Mouse (Mus musculus) embryo, embryonic 10.5 days (tissue): ENCODE results near the gene Esyt2.
A peak's percentile ranks its signal among the peaks of the same experiment; 100 is the strongest.

Source experiments
- DNase-seq: peaks from one replicate; pipeline ENCODE4 v3.0.0-alpha.2; 2015; ENCODE audit warnings: low spot score

The Esyt2 gene

DNA sequence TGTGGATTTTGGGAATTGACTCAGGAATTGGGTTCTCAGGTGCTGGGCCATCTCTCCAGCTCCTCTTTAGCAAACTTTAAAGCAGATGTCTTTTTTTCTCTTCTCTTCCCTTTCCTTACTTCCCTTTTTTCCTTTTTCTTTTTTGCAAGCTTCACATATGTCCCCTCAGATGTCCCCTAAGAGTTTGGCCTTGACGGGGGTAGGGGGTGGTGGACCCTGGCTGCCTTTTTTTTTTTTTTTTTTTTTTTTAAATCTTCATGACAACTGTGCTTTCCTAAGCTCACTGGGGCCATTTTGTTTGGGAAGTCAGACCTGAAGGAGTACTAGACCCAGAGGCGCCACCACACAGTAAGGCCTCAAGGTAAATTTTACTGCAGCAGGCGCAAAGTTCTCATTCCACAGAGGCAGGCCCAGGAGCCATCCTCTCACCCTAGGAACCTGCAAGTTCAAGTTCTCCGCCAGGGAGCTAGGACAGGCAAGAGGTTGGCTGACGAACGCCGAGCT lies 795 bp upstream of the Esyt2 start:
- no peak for DNase-seq

DNA sequence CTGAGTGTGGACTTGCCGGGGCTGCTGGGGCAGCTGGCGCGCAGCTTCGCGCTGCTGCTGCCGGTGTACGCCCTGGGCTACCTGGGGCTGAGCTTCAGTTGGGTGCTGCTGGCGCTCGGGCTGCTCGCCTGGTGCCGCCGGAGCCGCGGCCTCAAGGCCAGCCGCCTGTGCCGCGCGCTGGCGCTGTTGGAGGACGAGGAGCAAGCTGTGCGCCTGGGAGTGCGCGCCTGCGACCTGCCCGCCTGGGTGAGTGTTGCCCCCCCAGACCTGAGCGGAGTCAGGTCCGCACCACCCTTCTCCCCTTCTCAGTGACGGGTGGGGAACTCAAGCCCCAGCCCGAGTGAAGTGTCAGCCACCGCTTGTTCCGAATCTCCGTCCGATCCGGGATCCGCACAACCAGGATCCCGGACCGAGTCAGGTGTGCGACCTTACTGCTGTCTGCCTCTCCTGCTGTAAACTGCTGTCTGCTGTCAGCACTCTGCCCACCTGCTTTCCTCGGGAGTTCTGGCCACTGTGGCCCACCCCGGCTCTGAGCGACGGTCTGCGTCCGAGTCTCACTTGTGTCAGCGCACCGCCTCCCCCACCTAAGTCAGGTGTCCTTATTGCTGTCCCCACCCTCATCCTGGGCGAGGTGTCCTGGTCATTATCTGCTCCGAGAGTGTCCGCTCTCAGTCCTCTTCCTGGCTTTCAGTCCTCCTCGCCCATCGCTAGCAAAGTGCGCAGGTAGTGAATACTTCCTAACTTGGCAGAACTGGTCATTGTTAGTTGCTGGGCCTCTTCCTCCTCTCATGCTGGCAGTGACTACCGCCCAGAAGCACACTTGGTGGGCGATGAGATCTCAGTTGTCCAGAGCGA lies 658 bp downstream of the Esyt2 start:
- DNase-seq: peak; percentile 36

DNA sequence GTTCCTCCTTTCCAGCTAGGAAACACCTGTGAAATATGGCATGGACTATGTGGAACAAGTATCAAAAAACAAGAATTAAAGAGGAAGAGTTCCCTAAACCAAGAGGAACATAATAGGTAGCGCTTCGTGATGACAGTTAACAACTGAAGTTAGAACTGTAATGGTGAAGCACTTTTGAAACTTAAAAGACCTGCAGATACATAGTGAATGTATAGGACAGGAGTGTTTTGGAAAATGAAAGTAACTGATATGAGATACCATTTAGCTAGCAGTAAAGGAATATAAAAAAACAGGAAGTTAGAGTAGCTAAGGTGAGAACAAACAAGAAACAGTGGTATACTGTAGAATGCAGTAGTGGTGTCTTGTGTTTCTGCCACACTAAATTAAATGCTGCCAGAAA lies 1.9 kb downstream of the Esyt2 start:
- no peak for DNase-seq

DNA sequence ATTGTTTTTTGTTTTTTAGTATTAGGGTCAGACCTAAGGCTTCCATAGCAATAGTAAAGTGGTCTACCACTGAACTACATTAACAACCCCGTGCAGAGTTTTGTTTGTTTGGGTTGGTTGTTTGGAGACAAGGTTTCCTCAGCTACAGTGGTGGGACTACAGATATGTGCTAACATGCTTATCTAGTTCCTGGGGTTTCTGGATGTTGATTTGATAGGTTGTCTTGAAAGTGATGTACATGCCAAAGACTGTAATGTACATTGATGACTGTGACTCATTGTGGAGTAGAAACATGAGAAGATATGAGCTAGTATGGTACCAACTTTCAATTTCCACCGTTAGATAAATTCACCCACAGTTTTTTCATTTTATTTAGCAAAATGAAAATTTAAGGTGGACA lies 2.5 kb downstream of the Esyt2 start:
- DNase-seq: no peak

DNA sequence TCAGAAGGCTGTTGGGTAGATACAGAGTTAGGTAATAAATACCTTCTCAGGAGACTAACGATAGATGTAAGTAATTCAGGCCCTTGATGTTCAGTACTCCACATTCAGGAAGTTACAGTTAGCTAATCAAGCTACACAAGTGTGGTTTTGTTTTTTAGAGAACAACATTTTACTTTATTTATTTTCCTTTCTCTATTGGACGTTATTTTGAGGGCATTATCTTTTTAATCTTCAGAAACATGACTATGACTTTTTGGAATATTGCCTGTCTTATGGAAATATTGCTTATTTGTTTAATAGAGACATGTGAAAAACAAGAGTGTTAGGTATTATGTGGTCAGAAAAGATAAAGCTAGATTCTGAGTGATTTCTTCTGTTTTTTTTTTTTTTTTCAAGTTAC lies 12.2 kb downstream of the Esyt2 start:
- no peak for DNase-seq

DNA sequence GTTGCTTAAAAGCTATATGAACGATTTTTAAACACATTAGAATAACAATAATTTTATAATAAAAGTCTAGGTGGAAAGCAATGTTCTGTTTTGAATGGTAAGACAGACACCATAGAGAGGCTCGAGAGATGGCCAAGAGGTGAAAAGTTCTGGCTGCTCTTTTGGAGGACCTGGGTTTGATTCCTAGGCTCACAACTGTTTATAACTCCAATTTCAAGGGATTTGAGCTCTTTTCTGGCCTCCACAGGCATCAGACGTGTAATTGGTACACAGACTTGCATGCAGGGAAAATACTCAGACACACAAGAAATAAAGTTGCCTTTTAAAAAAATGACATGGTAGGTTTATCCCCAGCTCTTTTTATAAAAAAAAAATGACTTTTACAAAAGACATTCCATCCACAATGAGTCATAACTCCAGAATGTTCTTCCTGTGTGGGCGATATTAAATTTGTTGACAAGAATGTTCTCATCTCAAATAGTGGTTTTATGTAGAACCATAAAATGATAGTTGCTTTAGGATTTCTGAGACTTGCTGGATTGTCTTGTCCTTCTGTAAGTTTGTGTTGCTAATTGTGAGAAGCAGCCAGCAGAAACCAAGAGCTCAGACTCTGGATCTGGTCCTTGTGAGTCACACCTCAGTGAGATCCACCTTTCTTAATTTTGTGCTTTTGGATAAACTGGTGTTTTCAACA lies 12.8 kb downstream of the Esyt2 start:
- DNase-seq: no peak

DNA sequence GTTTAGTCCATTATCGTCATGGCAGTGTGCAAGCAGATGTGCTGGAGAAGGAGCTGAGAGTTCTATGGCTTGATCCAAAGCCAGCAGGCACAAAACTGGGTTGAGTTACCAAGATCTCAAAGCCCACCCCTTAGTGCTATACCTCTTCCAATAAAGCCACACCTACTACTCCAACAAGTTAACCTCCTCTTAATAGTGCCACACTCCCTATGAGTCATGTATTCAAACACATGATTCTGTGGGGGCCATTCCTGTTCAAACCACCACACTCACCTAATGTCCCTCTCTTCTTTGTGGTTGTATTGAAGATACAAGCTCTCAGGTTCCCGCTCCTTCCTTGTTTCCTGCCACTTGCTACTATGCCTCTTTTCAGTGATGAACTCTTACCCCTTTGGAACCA lies 18.9 kb downstream of the Esyt2 start:
- no peak for DNase-seq

DNA sequence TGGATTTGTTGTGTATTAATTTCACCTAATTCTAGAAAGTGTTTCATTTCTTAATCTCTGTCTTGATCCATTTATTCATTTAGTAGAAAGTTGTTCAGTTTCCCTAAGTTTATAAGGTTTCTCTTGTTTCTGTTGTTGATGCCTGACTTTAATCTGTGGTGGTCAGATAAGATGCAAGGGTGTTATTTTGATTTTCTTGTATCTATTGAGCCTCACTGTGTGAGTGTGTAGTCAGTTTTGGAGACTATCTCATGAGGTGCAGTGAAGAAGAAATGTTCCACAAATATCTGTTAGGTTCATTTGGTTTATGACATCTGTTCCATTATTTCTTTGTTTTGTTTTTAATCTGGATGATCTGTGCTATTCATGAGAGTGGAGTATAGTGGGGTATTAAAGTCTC lies 21.2 kb downstream of the Esyt2 start:
- no peak for DNase-seq

DNA sequence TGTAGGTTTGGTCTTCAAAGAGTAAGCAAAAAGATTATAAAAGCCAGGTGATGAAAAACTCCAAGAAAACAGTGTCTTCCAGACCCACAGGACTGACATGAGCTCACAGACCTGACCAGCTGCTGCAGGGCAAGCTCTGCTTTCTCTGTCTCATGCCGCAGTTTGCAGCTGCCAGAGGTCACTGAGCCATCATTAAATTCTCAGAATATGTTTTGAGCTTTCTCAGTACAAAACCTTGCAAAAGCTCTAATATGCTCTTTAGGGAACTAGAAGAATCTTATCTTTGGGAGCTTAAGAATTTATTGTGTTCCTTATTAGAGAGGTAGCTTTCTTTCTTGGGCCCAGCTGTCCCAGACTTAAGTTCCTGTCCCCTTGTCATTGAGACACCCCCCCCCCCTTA lies 25.0 kb downstream of the Esyt2 start:
- DNase-seq: no peak

DNA sequence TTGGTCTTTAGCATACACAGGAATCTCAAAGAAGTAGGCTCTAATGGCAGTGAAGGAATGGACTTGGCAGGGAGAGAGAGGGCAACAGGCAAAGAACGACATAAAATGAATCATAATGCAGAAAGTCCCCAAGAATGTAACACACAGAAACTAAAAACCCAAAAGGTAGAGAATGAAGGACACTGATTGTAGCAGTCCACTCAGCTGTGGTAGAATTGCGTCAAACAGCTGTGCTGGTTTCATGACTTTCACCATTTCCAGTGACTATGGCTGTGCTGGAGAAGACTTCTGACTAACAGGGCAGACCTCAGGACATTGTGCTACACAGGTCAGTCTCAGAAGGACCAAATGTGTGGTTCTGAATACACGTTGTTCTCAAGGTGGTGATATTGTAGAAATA lies 26.9 kb downstream of the Esyt2 start:
- DNase-seq: no peak

DNA sequence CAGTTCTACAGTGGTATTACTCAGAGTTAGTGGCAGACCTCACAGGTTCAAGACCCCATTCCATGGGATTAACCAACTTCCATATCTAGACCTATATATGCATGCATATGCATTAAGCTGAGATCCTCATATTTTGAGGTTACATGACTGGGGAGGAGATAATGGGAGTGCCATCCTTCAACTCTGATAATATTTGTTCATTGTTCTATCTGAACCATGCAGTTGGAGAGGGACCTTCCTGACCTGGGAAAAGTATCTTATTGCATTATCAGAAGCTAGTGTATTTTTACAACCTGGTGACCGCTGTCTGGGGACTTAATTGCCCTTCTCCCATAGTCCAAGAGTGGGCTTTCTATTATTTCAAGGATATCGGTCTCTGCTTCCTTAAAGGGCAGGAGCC lies 27.6 kb downstream of the Esyt2 start:
- no peak for DNase-seq

DNA sequence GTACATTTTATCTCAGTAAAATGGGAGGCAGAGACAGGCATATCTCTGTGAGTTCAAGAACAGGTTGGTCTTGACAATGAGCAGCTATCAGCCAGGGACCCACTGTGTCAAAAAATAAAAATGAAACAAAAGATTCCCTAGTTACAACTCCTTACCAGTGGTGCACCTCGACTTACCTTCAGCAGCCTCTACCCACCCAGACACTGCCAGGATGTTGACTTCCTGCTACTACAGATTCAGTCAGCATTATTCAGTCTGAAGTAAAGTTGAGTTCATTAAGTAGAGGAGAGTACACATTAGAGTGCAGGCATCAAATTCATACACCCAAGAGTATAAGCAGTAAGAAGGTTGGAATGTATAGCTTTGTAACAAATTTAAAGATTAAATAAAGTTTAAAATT lies 32.8 kb downstream of the Esyt2 start:
- no peak for DNase-seq

DNA sequence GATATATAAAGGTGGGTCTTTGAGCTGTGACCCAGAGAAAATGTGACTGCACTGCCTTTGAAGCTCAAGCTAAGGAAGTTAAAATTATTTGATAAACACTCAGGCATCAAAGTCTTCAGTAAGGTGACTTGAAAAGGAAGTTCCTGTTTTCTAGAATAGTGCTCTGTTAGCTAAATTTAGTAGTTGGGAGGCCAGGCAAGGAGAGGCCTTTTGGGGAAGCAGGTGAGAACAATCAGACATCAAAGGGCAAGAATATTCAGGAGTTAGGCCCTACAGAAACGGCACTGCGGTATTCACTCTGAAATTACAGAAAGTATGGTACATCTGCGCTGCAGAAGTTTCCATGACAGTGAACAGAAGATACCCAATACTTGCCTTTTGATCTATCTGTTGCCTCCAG lies 34.5 kb downstream of the Esyt2 start:
- no peak for DNase-seq

DNA sequence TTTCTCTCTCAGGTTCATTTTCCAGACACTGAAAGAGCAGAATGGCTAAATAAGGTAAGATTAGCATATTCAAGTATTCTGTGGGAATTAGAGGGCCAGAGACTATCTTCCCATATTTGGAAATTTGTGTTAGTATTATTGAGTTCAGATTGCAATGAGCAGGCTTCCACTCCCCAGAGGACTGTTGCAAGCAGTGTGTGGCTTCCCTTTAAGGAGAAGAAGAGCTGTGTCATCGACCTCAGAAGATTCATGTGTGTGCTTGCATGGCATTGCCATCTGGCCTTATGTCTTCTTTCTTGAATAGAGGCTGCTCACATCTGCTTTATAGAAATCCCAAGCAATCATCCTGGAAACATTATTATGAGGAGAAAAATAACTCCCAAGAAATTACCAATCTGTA lies 36.8 kb downstream of the Esyt2 start:
- no peak for DNase-seq

DNA sequence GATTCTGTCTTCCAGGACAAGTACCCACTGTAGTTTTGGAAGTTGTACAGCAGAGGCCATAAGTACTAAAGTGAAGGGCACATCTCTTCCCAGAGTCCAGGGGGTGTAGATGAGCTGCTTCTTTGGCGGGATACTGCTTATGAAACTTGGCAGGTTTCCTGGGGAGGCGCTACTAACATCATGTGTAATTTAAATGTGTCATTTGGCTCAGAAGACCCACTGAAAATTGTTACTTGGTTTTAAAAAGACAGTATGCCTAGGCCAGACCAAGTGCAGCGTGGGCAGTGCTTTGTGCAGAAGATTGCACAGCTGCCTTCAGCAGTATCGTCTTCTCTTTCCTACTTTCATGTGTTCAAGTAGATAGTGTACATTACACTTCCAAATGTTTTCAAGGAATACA lies 44.5 kb downstream of the Esyt2 start:
- DNase-seq: no peak

DNA sequence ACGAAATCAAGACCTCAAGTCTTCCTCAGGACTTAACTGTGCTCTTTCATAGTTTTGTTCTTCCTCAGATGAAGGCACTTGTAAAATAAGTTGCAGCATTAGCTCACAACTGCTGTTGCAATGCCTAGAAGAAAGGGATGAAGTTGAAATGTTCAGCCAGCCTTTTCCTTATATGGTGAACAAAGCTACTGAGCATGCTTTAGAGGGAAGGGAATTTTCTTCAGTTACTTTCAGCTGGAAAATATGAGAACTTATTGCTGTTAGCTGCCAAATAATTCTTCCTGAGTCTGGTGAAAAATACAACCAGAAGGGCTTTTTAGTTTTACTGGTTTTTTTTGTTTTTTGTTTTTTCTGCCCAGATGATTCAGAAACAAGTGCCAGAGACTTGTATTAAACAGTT lies 45.2 kb downstream of the Esyt2 start:
- no peak for DNase-seq

DNA sequence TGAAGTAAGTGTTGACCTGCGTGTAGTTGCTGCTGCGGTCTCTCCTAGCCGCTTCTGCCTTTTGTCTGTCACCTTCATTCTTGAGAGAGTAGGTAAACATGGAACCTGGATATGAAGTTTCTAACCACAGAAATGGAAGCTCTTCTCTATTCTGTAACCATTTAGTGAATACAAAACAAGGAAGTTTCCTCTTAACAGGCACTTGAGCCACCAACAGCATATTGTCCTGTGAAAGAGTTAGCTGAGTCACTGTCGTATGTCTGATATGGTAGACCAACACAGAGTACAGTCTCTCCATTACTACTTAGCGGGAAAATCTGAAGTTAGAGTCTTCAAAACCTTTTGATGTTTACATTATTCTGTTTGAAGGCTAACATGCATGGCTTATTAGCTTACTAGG lies 53.3 kb downstream of the Esyt2 start:
- no peak for DNase-seq

DNA sequence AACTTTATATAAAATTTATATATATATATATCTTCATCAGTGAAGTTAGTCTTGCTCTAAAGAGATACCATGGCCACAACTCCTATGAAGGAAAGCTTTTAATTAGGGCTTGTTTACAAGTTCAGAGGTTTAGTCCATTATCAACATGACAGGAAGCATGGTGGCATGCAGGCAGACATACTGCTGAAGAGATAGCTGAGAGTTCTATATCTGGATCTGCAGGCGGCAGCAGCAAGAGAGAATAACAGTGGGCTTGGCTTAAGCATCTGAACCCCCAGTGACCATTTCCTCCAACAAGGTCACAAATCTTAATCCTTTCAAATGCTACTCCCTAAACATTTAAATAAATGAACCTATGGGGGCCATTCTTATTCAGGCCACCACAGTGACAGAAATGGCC lies 59.2 kb downstream of the Esyt2 start:
- no peak for DNase-seq

DNA sequence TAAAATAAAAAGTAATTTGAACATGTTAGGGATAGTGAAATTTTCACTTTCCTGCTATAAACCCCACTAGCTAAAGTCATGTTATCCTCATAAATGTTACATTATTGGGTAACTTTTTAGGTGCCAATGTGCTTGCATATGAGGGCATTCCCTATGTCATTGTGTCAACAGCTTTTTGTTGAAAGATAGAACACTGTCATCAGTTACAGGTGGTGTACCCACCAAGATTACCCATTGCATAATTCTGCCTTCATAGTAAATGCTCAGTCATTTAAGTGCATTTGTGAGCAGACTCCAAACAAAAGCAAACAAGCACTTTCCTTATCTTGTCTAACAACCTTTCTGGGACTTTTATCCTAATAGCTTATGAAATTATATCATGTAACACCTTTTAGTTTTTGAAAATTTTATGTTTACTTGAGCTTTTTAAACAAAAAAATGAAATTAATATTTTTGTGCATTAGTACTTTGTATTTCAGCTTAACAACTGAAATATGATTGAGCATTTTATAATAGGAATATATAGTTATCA lies 67.8 kb downstream of the Esyt2 start:
- no peak for DNase-seq

DNA sequence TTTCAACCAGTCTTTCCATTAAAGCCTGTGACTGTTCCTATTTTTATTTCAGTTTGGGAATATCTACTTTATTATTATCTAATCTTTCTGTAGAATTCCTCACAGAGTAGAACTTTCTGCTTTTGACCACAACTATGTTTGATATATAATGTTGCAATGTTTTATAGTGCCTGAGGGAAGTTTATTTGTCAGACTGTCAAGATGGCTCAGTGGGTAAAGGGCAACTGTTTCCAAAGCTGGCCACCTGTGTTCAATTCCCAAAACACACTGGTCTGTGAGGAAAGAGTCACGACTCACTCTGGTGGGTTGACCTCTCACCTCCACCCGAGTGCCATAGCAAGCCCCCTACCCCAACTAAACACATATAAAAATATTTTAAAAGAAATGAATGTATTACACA lies 68.4 kb downstream of the Esyt2 start:
- no peak for DNase-seq

DNA sequence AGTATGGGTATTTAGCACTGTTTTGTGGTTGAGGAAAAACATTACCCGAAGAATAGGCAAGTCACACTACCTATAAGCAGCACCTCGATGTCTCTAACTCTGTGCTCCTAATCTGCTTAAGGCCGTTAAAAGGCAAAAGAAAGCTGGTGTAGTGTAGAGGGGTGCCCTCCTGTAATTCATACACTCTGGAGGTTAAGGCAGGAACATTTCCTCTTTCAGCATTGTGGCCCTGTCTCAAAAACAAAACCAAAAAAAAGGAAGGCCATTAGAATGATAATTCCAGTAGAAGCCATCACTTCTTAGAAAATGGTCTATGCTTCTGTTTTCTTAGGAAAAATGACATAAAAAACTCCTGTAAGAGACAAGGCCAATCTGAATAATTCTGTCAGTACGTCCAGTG lies 70.0 kb downstream of the Esyt2 start:
- DNase-seq: no peak

DNA sequence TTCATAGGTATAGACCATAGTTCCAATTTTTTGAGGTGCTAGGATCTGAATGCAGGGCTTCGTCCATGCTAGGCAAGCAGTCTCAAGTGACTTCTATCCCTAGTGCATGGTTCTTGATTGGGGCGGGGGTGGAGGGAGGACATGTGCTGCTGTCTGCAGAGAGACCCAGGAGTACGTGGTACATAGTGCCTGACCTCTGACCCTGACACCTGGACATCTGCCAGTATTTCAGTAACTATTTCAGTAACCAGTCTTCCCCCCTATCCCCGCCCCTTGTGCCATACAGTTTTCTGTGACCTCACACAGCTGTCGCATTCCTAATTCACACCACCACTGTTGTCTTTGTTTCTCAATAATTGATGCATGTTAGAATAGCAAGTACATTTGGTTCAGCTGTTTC lies 71.4 kb downstream of the Esyt2 start:
- DNase-seq: no peak

DNA sequence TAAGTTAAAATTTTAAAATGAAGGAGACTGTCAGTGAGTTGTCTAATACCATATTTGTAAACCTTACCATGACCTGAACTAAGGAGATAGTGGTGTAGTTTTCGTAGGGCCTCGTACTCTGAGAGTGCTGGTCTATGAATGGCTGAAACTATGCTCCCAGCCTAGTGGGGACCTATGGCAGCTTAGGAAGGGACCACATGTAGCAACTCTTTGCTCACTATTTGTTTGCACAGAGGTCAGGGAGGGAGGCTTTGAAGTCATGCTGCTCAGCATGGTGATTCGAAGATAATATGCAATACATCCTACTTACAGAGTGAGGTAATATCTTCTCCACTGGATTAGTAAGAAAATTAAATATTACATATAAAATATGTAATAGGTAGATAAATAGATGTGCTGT lies 73.7 kb downstream of the Esyt2 start:
- DNase-seq: no peak
